Comparison of ENCODE assay signal across 10 mouse cellular contexts in the genomic region with DNA sequence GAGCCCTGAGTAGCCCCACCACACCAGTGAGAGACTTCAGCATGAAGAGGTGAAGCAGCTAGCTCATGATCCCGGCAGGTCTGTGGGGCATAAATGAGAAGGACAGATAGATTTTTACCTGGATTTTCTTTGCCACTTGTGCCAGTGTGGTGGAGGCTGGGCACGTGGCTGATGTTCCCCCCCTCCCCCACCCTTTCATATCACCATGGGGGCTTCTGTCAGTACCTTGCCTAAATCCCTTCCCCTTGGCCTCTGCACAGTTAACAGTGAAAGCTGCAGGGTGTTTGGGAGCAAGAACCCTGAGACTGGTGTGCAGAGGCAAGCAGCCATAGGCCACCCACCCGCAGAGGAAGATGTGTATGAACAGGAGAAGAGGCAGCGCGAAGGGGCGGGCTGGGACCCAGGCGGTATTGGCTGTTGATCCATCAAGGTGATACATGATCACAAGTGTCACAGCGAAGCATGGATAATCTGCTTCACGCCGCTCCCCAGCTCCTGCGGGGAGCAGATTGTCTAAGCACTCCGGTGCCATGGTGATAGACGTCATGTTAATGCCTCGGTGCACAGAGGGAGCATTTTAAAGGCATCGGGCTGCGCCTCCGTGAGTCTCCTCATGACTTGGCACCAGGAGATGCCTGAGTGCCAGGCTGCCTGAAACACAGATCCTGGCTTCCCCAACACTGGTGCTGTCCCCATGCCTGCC. TPM values are rescaled to one million over a fixed set of nuclear protein-coding genes. Genes with fewer than 3 reads are reported as not detected.
A peak's percentile ranks its signal among the peaks of the same experiment; 100 is the strongest.
DNase-seq lines count a peak whose midpoint lies in the region; ATAC-seq and TF ChIP-seq lines count a peak whose summit lies in the region.
"Had no signal": no experiment of that assay in that cellular context is flagged by ENCODE, and none has a peak within 500 bp of the region (broad histone marks: within the 10 kb centered on the region; RNA-seq: fewer than 3 reads in every experiment).

No protein-coding gene starts in this region.

- intact Hi-C loops in left cerebral cortex, postnatal 25 days (cut with DNase I), result no loop called here

- no peak overlapping the region for H3K27ac ChIP-seq in intestine, embryonic 14.5 days (ENCODE audit: low read depth)
- H3K27ac ChIP-seq in intestine, postnatal 0 days (ENCODE audit: low read depth, low read length), result no peak overlapping the region
- no peak overlapping the region for H3K27ac ChIP-seq in olfactory bulb, adult 2 months (ENCODE audit: insufficient read depth, low read depth, low read length)
- H3K27ac ChIP-seq: heart, adult 2 months had no signal

- no peak overlapping the region for H3K9ac ChIP-seq in intestine, embryonic 14.5 days (ENCODE audit: low read length)
- H3K9ac ChIP-seq in intestine, postnatal 0 days (ENCODE audit: low read depth, low read length), result no peak overlapping the region

- peaks cover 45% of the 10 kb centered on the region for H3K4me1 ChIP-seq in intestine, embryonic 14.5 days (replicated peaks; ENCODE audit: control insufficient read depth, insufficient read depth, low read length)
- no peaks in the 10 kb centered on the region for H3K4me1 ChIP-seq in intestine, postnatal 0 days (replicated peaks; ENCODE audit: control insufficient read depth, insufficient read depth, low read length)
- H3K4me1 ChIP-seq in olfactory bulb, adult 2 months (ENCODE audit: control insufficient read depth, insufficient read depth, low read length), result peaks cover 29% of the 10 kb centered on the region

- TF ChIP-seq POLR2A in olfactory bulb, adult 2 months (IDR thresholded peaks at IDR 0.05; ENCODE audit: insufficient read depth, low read depth, low read length), result no peak

- DNase-seq in intestine, embryonic 14.5 days (ENCODE audit: low spot score), result no peak
- DNase-seq in cerebellum, adult 8-10 months, result peak; percentile 52
- peak; percentile 53 to 62 for DNase-seq in frontal cortex, postnatal 14 days (ENCODE audit: low spot score in 2 of 2)
- DNase-seq in left cerebral cortex, postnatal 25 days (ENCODE audit: low spot score in 2 of 2), result peak; percentile 76 to 79
- no peak for DNase-seq in lung, postnatal 10 days
- DNase-seq in c-Kit-positive CD71-positive TER-119-positive erythroid progenitor cells, embryonic 14.5 days (ENCODE audit: low spot score), result no peak

- H3K9me3 ChIP-seq in intestine, embryonic 14.5 days (ENCODE audit: control insufficient read depth, low read length), result no peaks in the 10 kb centered on the region
- no peaks in the 10 kb centered on the region for H3K9me3 ChIP-seq in intestine, postnatal 0 days (ENCODE audit: control insufficient read depth)

- H3K4me2 ChIP-seq in intestine, embryonic 14.5 days (ENCODE audit: low read length), result 0 out of 2 replicates have a peak overlapping the region, but pooled peaks have one; percentile 13
- no peak overlapping the region; the same call in 1 of the 2 replicates for H3K4me2 ChIP-seq in intestine, postnatal 0 days (replicated peaks; ENCODE audit: low read depth)

- no peak overlapping the region for H3K4me3 ChIP-seq in intestine, embryonic 14.5 days (ENCODE audit: low read depth, low read length)
- no peak overlapping the region for H3K4me3 ChIP-seq in intestine, postnatal 0 days (ENCODE audit: low read depth, low read length)
- H3K4me3 ChIP-seq in olfactory bulb, adult 2 months (ENCODE audit: insufficient read depth, low read depth, low read length), result peak overlapping the region; percentile 12; the same call in 1 of the 2 replicates
- H3K4me3 ChIP-seq: heart, adult 2 months had no signal

- H3K27me3 ChIP-seq in intestine, embryonic 14.5 days (replicated peaks; ENCODE audit: control insufficient read depth, insufficient read depth, low read length), result no peaks in the 10 kb centered on the region
- no peaks in the 10 kb centered on the region for H3K27me3 ChIP-seq in intestine, postnatal 0 days (replicated peaks; ENCODE audit: control insufficient read depth, insufficient read depth, low read length)
- H3K27me3 ChIP-seq: CH12.LX had no signal

- no peak for TF ChIP-seq CTCF in intestine, postnatal 0 days (IDR thresholded peaks at IDR 0.05; ENCODE audit: low read depth)
- TF ChIP-seq CTCF in olfactory bulb, adult 2 months (IDR thresholded peaks at IDR 0.05; ENCODE audit: insufficient read depth, low read depth, low read length), result no peak

- no peak for ATAC-seq in intestine, embryonic 14.5 days (replicated peaks; ENCODE audit: low FRiP score, low TSS enrichment, low read depth)
- no peak for ATAC-seq in intestine, postnatal 0 days

- no peaks in the 10 kb centered on the region for H3K36me3 ChIP-seq in intestine, embryonic 14.5 days (ENCODE audit: control insufficient read depth, insufficient read depth, low read length)
- no peaks in the 10 kb centered on the region for H3K36me3 ChIP-seq in intestine, postnatal 0 days (ENCODE audit: control insufficient read depth, insufficient read depth)

- 17% methylated on average over 17 of the region's 17 CpGs for WGBS in intestine, embryonic 14.5 days
- 20% methylated on average over 17 of the region's 17 CpGs for WGBS in intestine, postnatal 0 days
- 13% methylated on average over 17 of the region's 17 CpGs for WGBS in olfactory bulb, adult 2 months

RNA-seq across cellular contexts. Expression of gene Nfam1, which starts 1.3 kb away (rescaled TPM):
- 3.6 and 3.7 TPM in 2 replicates for polyA plus RNA-seq in intestine, embryonic 14.5 days (2014; fragmentation: Nextera tagmentation; extraction: Ambion mirVana)
- polyA plus RNA-seq in intestine, postnatal 0 days (2015; fragmentation: Nextera tagmentation; extraction: Ambion mirVana), result 1.1 and 1.2 TPM in 2 replicates
- 1 to 10 TPM; 2.0 to 2.8 TPM for total RNA-seq in left cerebral cortex, postnatal 25 days (2021)
- not detected in 2 replicates for polyA plus RNA-seq in olfactory bulb, adult 2 months (2012; ENCODE audit: insufficient read depth, insufficient read length, low replicate concordance, missing spikeins)

RNA-seq across cellular contexts. Expression of gene Tcf20, which starts 46.8 kb away (rescaled TPM):
- 11.7 and 12.4 TPM in 2 replicates for polyA plus RNA-seq in intestine, embryonic 14.5 days (2014; fragmentation: Nextera tagmentation; extraction: Ambion mirVana)
- 3.9 and 4.1 TPM in 2 replicates for polyA plus RNA-seq in intestine, postnatal 0 days (2015; fragmentation: Nextera tagmentation; extraction: Ambion mirVana)
- total RNA-seq in left cerebral cortex, postnatal 25 days (2021), result 100 to 1,000 TPM; 181 to 193 TPM
- polyA plus RNA-seq in olfactory bulb, adult 2 months (2012; ENCODE audit: insufficient read depth, insufficient read length, low replicate concordance, missing spikeins), result 82.1 TPM in 1 of 2 replicates, not detected in the other

RNA-seq across cellular contexts. Expression of gene Serhl, which starts 54.9 kb away (rescaled TPM):
- polyA plus RNA-seq in intestine, embryonic 14.5 days (2014; fragmentation: Nextera tagmentation; extraction: Ambion mirVana), result 64.2 and 71.9 TPM in 2 replicates
- polyA plus RNA-seq in intestine, postnatal 0 days (2015; fragmentation: Nextera tagmentation; extraction: Ambion mirVana), result 58.5 and 65.6 TPM in 2 replicates
- 1 to 10 TPM; 8.3 to 9.8 TPM for total RNA-seq in left cerebral cortex, postnatal 25 days (2021)
- polyA plus RNA-seq in olfactory bulb, adult 2 months (2012; ENCODE audit: insufficient read depth, insufficient read length, low replicate concordance, missing spikeins), result not detected in 2 replicates

Comparison
In these comparisons a context has a peak if more than half of its experiments do, and no peak if none do; other contexts are left out.
1. DNase-seq: peak in cerebellum, adult 8-10 months (single experiment), frontal cortex, postnatal 14 days (2 of 2) and left cerebral cortex, postnatal 25 days (2 of 2); none in intestine, embryonic 14.5 days (single experiment), lung, postnatal 10 days (single experiment) and c-Kit-positive CD71-positive TER-119-positive erythroid progenitor cells, embryonic 14.5 days (single experiment).
2. RNA of gene Serhl, which starts 54.9 kb away (polyA plus RNA-seq): 64.2 to 71.9 TPM in intestine, embryonic 14.5 days and 58.5 to 65.6 TPM in intestine, postnatal 0 days; not detected in olfactory bulb, adult 2 months; every median in the first group is over 10 times any median in the second.